In genomic region chr5:32862469-32863132, GRCm38 (mm10) we compare ENCODE assay signal across 8 mouse cellular contexts. TPM values are rescaled to one million over a fixed set of nuclear protein-coding genes. Genes with fewer than 3 reads are reported as not detected.
DNase-seq lines count a peak whose midpoint lies in the region; ATAC-seq and TF ChIP-seq lines count a peak whose summit lies in the region.

No protein-coding gene starts in this region.

- 0 out of 2 replicates have a peak, but pooled peaks cover 8% of the 10 kb centered on the region for H3K4me1 ChIP-seq in heart, postnatal 0 days (ENCODE audit: control insufficient read depth, insufficient read depth)
- H3K4me1 ChIP-seq in embryonic facial prominence, embryonic 12.5 days: peaks cover 7% of the 10 kb centered on the region; the same call in 1 of the 2 replicates
- H3K4me1 ChIP-seq in midbrain, embryonic 14.5 days (ENCODE audit: control insufficient read depth, insufficient read depth, low read length): peaks cover 5% of the 10 kb centered on the region; the same call in 1 of the 2 replicates

- H3K9me3 ChIP-seq in heart, postnatal 0 days (replicated peaks; ENCODE audit: control insufficient read depth, low read length): no peaks in the 10 kb centered on the region
- H3K9me3 ChIP-seq in embryonic facial prominence, embryonic 12.5 days: no peaks in the 10 kb centered on the region
- H3K9me3 ChIP-seq in midbrain, embryonic 14.5 days (ENCODE audit: control insufficient read depth, low read length): no peaks in the 10 kb centered on the region

- 60% methylated on average over 6 of the region's 6 CpGs for WGBS in heart, postnatal 0 days
- 83% methylated on average over 6 of the region's 6 CpGs for WGBS in embryonic facial prominence, embryonic 12.5 days
- 87% methylated on average over 6 of the region's 6 CpGs for WGBS in midbrain, embryonic 14.5 days

- H3K4me3 ChIP-seq in heart, postnatal 0 days (ENCODE audit: low read depth, low read length): peak overlapping the region; percentile 66; the same call in 1 of the 2 replicates
- H3K4me3 ChIP-seq in embryonic facial prominence, embryonic 12.5 days: no peak overlapping the region
- H3K4me3 ChIP-seq in midbrain, embryonic 14.5 days (replicated peaks; ENCODE audit: low read depth, low read length): no peak overlapping the region

- no peak for DNase-seq in heart, postnatal 0 days (ENCODE audit: low spot score)
- no peak for DNase-seq in heart, postnatal 36 days
- peak; percentile 29 to 43 for DNase-seq in kidney, postnatal 36 days
- no peak for DNase-seq in midbrain, embryonic 14.5 days
- no peak for DNase-seq in urinary bladder, postnatal 4 days (ENCODE audit: low spot score in 2 of 2)
- DNase-seq in right cerebral cortex, postnatal 10 days (ENCODE audit: low spot score in 2 of 2): no peak
- DNase-seq in ovary, postnatal 10 days (ENCODE audit: low spot score): no peak

- no peak for ATAC-seq in heart, postnatal 0 days (ENCODE audit: insufficient read depth, low read depth)
- ATAC-seq in embryonic facial prominence, embryonic 12.5 days (ENCODE audit: insufficient number of reproducible peaks, insufficient read depth, low FRiP score, low TSS enrichment): no peak
- no peak for ATAC-seq in midbrain, embryonic 14.5 days (ENCODE audit: low FRiP score, low TSS enrichment)

- H3K36me3 ChIP-seq in heart, postnatal 0 days (replicated peaks; ENCODE audit: control insufficient read depth, insufficient read depth, low read length): peaks cover 11% of the 10 kb centered on the region; the same call in 1 of the 2 replicates
- 0 out of 2 replicates have a peak, but pooled peaks cover 9% of the 10 kb centered on the region for H3K36me3 ChIP-seq in embryonic facial prominence, embryonic 12.5 days
- H3K36me3 ChIP-seq in midbrain, embryonic 14.5 days (ENCODE audit: control insufficient read depth, insufficient read depth, low read length): peaks cover 8% of the 10 kb centered on the region; the same call in 1 of the 2 replicates

- TF ChIP-seq EP300 in heart, postnatal 0 days (IDR thresholded peaks at IDR 0.05; ENCODE audit: low read depth): no peak

- H3K4me2 ChIP-seq in heart, postnatal 0 days (ENCODE audit: low read depth, low read length): peak overlapping the region; percentile 63; the same call in 1 of the 2 replicates
- peak overlapping the region; percentile 60 for H3K4me2 ChIP-seq in embryonic facial prominence, embryonic 12.5 days (replicated peaks)
- H3K4me2 ChIP-seq in midbrain, embryonic 14.5 days (ENCODE audit: low read length): peak overlapping the region; percentile 75; the same call in 1 of the 2 replicates

- no peaks in the 10 kb centered on the region for H3K27me3 ChIP-seq in heart, postnatal 0 days (ENCODE audit: control insufficient read depth, insufficient read depth, low read length)
- H3K27me3 ChIP-seq in embryonic facial prominence, embryonic 12.5 days: no peaks in the 10 kb centered on the region
- H3K27me3 ChIP-seq in midbrain, embryonic 14.5 days (ENCODE audit: control insufficient read depth, insufficient read depth, low read length): no peaks in the 10 kb centered on the region

- intact Hi-C loops in heart, postnatal 36 days (cut with DNase I): loop anchor here (2.0 to 5.0 kb wide), 2 partner anchors 78 to 160 kb away; partner anchors contain the start of gene Pisd

- no peak overlapping the region for H3K27ac ChIP-seq in heart, postnatal 0 days (ENCODE audit: low read depth)
- H3K27ac ChIP-seq in embryonic facial prominence, embryonic 12.5 days: no peak overlapping the region
- H3K27ac ChIP-seq in midbrain, embryonic 14.5 days (replicated peaks; ENCODE audit: low read depth, low read length): no peak overlapping the region

- TF ChIP-seq CTCF in heart, postnatal 0 days (IDR thresholded peaks at IDR 0.05; ENCODE audit: low read depth): no peak

- H3K9ac ChIP-seq in heart, postnatal 0 days (replicated peaks; ENCODE audit: low read depth, low read length): no peak overlapping the region
- H3K9ac ChIP-seq in embryonic facial prominence, embryonic 12.5 days: no peak overlapping the region
- H3K9ac ChIP-seq in midbrain, embryonic 14.5 days (replicated peaks; ENCODE audit: low read length): no peak overlapping the region

RNA-seq across cellular contexts. Expression of gene Depdc5, which starts 0.9 kb away (rescaled TPM):
- 17.9 and 58.4 TPM in 2 replicates for total RNA-seq in heart, postnatal 0 days (2014; rRNA removed; ENCODE audit: low replicate concordance)
- 5.9 and 6.7 TPM in 2 replicates for polyA plus RNA-seq in heart, postnatal 0 days (2015; fragmentation: Nextera tagmentation; extraction: Ambion mirVana)
- total RNA-seq in heart, postnatal 36 days (2021): 10 to 100 TPM; 24.6 to 25.1 TPM
- polyA plus RNA-seq in embryonic facial prominence, embryonic 12.5 days (2016; fragmentation: Nextera tagmentation; extraction: Ambion mirVana): 30.4 and 31.9 TPM in 2 replicates
- polyA plus RNA-seq in midbrain, embryonic 14.5 days (2014; fragmentation: Nextera tagmentation; extraction: Ambion mirVana): 21.5 and 30.9 TPM in 2 replicates

RNA-seq across cellular contexts. Expression of gene Prr14l, which starts 8.5 kb away (rescaled TPM):
- total RNA-seq in heart, postnatal 0 days (2014; rRNA removed; ENCODE audit: low replicate concordance): 15.5 and 18.7 TPM in 2 replicates
- 5.4 and 6.1 TPM in 2 replicates for polyA plus RNA-seq in heart, postnatal 0 days (2015; fragmentation: Nextera tagmentation; extraction: Ambion mirVana)
- 1 to 10 TPM; 6.1 to 6.4 TPM for total RNA-seq in heart, postnatal 36 days (2021)
- polyA plus RNA-seq in embryonic facial prominence, embryonic 12.5 days (2016; fragmentation: Nextera tagmentation; extraction: Ambion mirVana): 14.1 and 16.2 TPM in 2 replicates
- polyA plus RNA-seq in midbrain, embryonic 14.5 days (2014; fragmentation: Nextera tagmentation; extraction: Ambion mirVana): 13.5 and 15.8 TPM in 2 replicates

RNA-seq across cellular contexts. Expression of gene Gm20671, which starts 35.7 kb away (rescaled TPM):
- total RNA-seq in heart, postnatal 0 days (2014; rRNA removed; ENCODE audit: low replicate concordance): 0.88 and 14.7 TPM in 2 replicates
- not detected in 2 replicates for polyA plus RNA-seq in heart, postnatal 0 days (2015; fragmentation: Nextera tagmentation; extraction: Ambion mirVana)
- total RNA-seq in heart, postnatal 36 days (2021): 1 to 10 TPM; 1.3 to 1.5 TPM
- not detected in 2 replicates for polyA plus RNA-seq in embryonic facial prominence, embryonic 12.5 days (2016; fragmentation: Nextera tagmentation; extraction: Ambion mirVana)
- polyA plus RNA-seq in midbrain, embryonic 14.5 days (2014; fragmentation: Nextera tagmentation; extraction: Ambion mirVana): not detected in 2 replicates

Comparison
In these comparisons a context has a peak if more than half of its experiments do, and no peak if none do; other contexts are left out.
1. DNase-seq: peak in kidney, postnatal 36 days (2 of 2); none in heart, postnatal 0 days (single experiment), heart, postnatal 36 days (0 of 2), midbrain, embryonic 14.5 days (single experiment), urinary bladder, postnatal 4 days (0 of 2), right cerebral cortex, postnatal 10 days (0 of 2) and ovary, postnatal 10 days (single experiment).
2. Peak in every context shown above with its lines, with median percentiles within 50 percentile points of each other: H3K4me2 ChIP-seq.